Mouse (Mus musculus) adrenal gland, postnatal 10 days (tissue): ENCODE measurements at regions not wholly inside any gene's neighbourhood (a gene's known extent, or its start where the extent isn't known, plus 50 kb on each side); places are given as distances from the start of the nearest gene placed in this dataset.

Source experiments
- DNase-seq: peaks from one replicate; pipeline ENCODE4 v3.0.0; 2021; ENCODE audit warnings: mixed read lengths

DNA sequence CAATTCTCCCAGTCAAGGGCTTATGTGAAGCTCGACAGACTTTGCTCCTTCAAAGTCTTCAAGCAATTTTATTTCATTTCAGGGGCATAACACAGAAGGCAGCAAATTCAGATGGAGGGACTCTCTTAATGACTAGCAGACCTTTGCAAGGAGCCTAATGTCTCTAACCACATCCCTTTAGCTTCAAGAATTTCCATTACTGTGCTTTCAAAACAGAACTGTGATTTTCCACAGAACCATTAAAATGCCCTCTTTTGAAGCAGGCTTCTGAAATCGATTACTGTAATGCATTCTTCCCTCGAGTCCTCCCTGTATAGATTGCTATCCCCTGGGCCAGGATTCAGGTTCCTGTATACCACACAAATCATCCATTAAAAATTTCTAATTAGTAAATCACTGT is 80.9 kb upstream of the Tac1 start:
- no peak for DNase-seq

DNA sequence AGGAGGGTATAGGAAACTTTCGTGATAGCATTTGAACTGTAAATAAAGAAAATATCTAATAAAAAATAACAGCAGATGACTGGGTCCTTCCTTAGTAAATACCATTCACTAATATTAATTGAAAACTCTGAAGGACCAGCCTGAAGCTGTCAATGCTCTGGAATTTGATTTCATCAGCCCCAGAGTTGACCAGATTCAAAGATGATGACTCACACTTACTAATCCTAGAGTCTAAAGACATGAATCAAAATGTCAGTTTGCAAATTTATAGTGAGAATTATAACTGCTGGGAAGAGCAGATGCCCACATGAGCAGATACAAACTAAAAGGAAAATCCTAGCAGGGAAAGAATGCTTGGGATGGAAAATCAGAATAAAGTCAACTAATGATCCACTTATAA is 77.8 kb upstream of the Tac1 start:
- DNase-seq: no peak

DNA sequence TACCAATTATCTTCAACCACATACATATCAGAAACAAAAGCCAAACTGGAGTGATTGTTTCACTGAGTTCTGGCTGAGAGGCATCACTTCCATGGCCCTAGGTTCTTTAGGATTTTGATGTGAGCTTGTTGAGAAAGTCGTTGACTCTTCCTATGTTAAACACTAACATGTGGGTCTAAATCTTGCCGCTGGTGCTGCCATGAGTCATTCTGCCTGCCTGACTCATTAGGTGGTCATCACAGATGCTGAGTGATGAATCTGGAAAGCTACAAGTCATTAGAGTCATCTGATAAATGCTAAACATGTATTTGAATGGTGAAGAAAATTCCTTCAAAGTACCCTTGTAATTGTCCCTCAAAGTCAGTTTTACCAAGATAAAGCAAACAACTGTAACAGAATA is 60.4 kb upstream of the Tac1 start:
- DNase-seq: no peak

DNA sequence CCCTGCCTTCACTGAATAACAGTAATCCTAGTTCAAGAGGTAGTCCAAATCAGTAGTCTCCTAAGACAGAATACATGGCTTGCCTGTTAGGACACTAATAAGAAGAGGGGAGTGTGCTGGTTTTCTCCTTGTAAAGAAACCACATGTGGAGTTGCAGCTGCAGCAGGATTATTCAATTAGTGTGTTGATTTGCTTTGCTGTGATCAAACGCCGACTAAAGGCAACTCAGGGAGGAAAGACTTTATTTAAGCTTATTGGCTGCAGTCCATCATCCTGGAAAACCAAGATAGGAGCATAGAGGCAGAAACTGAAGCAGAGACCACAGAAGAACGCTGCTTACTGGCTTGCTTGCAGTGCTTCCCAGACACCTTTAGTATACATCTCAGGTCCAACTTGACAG is 57.9 kb upstream of the Tac1 start:
- DNase-seq: no peak
